Mouse (Mus musculus) bone marrow, adult 2 months (tissue): Measurements from ENCODE around the gene Ccdc149. TPM values are rescaled to one million over a fixed set of nuclear protein-coding genes. Genes with fewer than 3 reads are reported as not detected.

ENCODE experiments used
- H3K27ac ChIP-seq: fragments of 200-500 bp; 2 replicates; pipeline ENCODE4 v1.5.1; 2012; ENCODE audit warnings: low read depth, mild to moderate bottlenecking, control low read depth, inconsistent platforms, low read length; ENCODE audit not compliant: control insufficient read depth, poor library complexity, insufficient read depth
- H3K4me1 ChIP-seq: fragments of 200-500 bp; 2 replicates; pipeline ENCODE4 v1.6.1; 2011; ENCODE audit warnings: low read length; ENCODE audit not compliant: control insufficient read depth, insufficient read depth
- H3K4me3 ChIP-seq: fragments of 200-500 bp; replicated peaks from 2 replicates; pipeline ENCODE3; 2011; ENCODE audit warnings: mild to moderate bottlenecking, low read depth, low read length, control low read depth; ENCODE audit not compliant: control insufficient read depth
- CTCF ChIP-seq: fragments of 200-500 bp; IDR thresholded peaks from 2 replicates; pipeline ENCODE4 v1.5.1; 2011; ENCODE audit warnings: low read length, control low read depth; ENCODE audit not compliant: control insufficient read depth, insufficient read depth
- POLR2A ChIP-seq: fragments of 200-500 bp; IDR thresholded peaks from 2 replicates; pipeline ENCODE4 v1.6.1; 2011; ENCODE audit warnings: low read depth, mild to moderate bottlenecking, control low read depth, low read length, borderline replicate concordance; ENCODE audit not compliant: control insufficient read depth
- WGBS: fragments of 180-500 bp; shearing (Covaris S2); methylation state at CpG from one replicate; pipeline ENCODE4 v1.1.7; 2018; 5-methylcytosine and 5-hydroxymethylcytosine counted together
- polyA plus RNA-seq: library from polyadenylated mRNA; stranded (reverse); fragments of >200 nt; gene quantifications from 2 replicates; pipeline ENCODE4 v1.2.4, GENCODE M21; 2011; ENCODE audit warnings: low replicate concordance; ENCODE audit not compliant: missing spikeins, insufficient read depth, insufficient read length

The Ccdc149 gene
- polyA plus RNA-seq, 1 experiment: not detected

DNA sequence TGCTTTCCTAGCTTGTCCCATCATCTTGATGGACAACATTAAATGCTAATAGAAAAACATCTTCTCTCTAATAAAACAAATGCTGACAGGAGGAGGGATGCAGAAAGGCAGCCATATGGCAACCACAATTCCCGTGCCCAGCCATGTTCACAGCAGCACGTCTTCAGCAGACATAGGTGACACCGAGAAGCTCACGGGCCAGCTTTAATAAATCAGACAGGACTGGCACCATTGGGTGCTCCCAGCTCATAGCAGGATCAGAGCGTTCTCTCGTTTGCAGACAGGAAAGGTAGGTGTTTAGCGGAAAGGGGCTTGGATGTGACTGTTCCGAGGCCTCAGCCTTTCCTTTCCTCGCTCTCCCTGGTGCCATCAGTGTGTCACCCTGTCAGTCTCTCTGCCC is 95.5 kb downstream of the Ccdc149 start:
- TF ChIP-seq POLR2A (no peak), CTCF (no peak)
- 90% methylated on average over 9 of the region's 9 CpGs for WGBS
- no peak overlapping the region for H3K4me3 ChIP-seq

DNA sequence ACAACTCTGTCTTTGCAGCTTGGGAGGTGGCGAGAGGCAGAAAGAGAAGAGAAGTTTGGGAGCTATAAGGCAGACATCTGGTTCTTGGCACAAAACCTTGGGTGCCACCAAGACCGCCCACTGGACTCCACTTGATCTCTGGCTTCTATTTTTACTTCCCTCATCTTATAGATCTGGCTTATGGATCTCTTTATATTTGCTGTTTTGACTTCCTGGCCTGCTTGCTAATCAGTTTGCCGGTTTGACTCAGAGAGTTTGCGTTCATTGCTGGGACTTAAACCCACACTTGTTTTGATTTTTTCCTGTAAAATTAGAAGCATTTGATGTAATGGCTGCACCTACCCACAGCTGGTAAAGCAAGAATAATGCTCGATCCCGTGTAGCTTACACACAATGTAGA is 100.4 kb downstream of the Ccdc149 start:
- no peaks in the 10 kb centered on the region for H3K4me1 ChIP-seq
- no peak overlapping the region for H3K27ac ChIP-seq
- WGBS: 87% methylated on average over 6 of the region's 6 CpGs
- H3K4me3 ChIP-seq: no peak overlapping the region
- no peak for TF ChIP-seq CTCF
- no peak for TF ChIP-seq POLR2A

More for the DNA sequence above, 95.5 kb downstream of the Ccdc149 start:
- no peaks in the 10 kb centered on the region for H3K4me1 ChIP-seq
- H3K27ac ChIP-seq: no peak overlapping the region

DNA sequence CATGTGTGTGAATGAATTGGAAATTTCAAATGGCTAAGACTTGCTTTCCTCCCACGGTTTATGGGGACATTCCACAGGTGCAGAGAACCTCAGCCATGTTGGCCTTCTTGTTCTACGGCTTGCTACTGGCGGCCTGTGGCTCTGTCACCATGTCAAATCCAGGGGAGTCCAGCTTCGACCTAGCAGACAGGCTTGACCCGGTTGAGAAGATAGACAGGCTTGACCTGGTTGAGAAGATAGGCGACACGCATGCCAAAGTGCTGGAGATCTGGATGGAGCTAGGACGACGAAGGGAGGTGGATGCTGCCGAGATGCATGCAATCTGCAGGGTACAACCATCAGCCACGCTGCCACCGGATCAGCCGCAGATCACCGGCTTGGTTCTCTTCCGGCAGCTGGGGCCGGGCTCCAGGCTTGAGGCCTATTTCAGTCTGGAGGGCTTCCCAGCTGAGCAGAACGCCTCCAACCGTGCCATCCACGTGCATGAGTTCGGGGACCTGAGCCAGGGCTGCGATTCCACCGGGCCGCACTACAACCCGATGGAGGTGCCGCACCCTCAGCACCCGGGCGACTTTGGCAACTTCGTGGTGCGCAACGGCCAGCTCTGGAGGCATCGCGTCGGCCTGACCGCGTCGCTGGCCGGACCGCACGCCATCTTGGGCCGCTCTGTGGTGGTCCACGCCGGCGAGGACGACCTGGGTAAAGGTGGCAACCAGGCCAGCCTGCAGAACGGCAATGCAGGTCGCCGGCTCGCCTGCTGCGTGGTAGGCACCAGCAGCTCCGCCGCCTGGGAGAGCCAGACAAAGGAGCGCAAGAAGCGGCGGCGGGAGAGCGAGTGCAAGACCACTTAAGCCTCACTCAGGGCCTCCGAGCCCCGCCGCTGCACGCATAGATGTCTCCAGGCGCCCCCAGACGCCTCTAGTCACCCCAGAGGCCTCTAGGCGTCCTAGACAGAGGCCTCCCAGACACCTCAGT is 103.2 kb downstream of the Ccdc149 start:
- H3K27ac ChIP-seq: no peak overlapping the region
- H3K4me1 ChIP-seq: no peaks in the 10 kb centered on the region
- no peak overlapping the region for H3K4me3 ChIP-seq
- 62% methylated on average over 63 of the region's 63 CpGs for WGBS
- TF ChIP-seq CTCF (no peak), POLR2A (no peak)

DNA sequence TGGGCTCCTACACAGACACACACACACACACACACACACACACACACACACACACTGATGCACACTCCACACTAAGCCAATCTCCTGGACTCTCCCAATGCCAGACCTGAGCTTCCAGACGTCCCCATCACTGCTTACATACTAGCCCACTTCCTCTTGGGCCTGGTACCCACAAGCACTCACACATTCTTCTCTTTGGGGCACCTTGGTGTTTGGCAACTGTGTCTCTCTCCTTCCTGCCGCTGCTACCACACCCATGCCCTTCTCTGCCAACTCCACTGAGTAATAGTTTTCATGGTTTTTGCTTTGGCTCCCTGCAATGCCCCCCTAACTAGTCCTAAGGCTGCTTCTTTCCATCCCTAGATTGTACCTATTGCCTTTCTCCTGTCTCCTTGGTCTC is 104.7 kb downstream of the Ccdc149 start:
- Histone ChIP-seq H3K4me3 (no peak overlapping the region), H3K4me1 (no peaks in the 10 kb centered on the region), H3K27ac (no peak overlapping the region)
- WGBS: 22% methylated on average over 2 of the region's 2 CpGs
- no peak for TF ChIP-seq POLR2A
- no peak for TF ChIP-seq CTCF

DNA sequence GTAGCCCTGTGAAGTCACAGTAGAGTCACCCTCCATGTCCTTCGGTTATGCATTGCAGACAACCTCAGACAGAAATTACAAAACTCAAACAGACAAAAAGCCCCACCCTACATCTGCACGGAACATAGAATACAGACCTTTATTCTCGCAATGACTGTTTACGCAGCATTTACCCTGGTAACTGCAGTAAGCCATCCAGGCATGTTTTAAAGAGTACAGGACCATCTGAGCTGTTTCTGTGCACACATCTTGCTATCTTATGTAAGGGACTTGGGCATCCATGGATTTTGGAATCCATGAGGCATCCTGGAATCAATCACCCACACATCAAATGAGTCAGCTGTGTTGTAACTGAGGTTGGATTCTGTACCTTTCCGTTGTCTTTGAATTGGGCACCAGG is 105.4 kb downstream of the Ccdc149 start:
- Histone ChIP-seq H3K4me1 (no peaks in the 10 kb centered on the region), H3K27ac (no peak overlapping the region), H3K4me3 (no peak overlapping the region)
- 78% methylated on average over 5 of the region's 5 CpGs for WGBS
- no peak for TF ChIP-seq CTCF
- TF ChIP-seq POLR2A: no peak

DNA sequence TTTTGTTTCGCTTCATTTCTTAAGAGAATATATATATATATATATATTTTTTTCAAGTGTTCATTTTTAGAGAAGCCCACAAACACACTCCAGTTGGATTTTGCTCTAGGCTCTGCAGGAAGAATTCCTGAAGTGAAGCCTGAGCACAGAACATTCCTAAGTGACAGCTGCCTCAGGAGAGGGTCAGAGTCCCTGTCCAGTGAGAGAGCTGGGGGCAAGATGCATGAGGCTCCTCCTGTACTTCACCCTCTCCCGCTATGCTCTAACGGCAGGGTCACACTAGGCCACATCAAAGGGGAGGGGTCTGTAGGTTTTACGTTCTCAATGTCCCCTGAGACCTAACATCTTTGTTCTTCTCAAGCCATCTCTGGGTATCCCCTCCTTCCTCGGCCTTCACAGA is 106.8 kb downstream of the Ccdc149 start:
- no peak overlapping the region for H3K27ac ChIP-seq
- no peaks in the 10 kb centered on the region for H3K4me1 ChIP-seq
- WGBS: 64% methylated on average over 5 of the region's 5 CpGs
- TF ChIP-seq CTCF (no peak), POLR2A (no peak)
- H3K4me3 ChIP-seq: no peak overlapping the region

DNA sequence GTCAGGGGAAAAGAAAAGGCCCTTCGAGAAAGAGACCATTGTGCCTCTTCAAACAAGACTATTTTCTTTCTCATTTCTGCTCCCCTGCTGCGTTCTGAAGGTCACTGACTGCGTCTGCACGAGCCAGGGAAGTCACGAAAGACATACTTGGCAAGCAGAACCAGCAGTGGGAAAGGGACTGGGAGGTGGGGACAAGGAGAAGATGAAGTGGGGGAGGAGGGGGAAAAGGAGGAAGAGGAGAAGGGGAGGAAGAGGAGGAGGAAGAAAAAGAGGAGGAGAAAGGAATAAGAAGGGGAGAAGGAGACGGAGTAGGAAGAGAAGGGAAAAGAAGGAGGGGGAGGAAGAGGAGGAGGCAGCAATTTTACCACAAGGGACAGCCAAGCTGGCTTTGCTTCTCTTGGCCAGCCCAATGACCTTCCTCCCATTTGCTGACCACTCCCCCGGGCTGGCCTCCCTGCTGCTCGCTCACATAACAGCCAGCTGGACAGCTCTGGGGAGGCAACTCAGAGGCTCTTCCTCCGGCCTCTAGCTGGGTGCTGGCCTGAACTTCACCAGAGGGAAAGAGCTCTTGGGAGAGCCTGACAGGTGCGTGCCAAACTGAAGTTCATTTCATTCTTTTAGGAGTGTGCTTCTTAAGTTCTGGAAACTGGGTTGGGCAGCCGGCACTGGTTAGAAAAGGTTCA is 107.7 kb downstream of the Ccdc149 start, which contains the start of gene Sod3:
Gene Sod3 (plus strand): TSS at position 324 of the 683 bp plus-strand sequence.
- WGBS: 46% methylated on average over 11 of the region's 11 CpGs
- no peak for TF ChIP-seq POLR2A
- no peak for TF ChIP-seq CTCF
- no peak within 1 kb of the TSS for H3K27ac ChIP-seq
- no peak within 1 kb of the TSS for H3K4me3 ChIP-seq
- no peaks in the 10 kb centered on the region for H3K4me1 ChIP-seq

DNA sequence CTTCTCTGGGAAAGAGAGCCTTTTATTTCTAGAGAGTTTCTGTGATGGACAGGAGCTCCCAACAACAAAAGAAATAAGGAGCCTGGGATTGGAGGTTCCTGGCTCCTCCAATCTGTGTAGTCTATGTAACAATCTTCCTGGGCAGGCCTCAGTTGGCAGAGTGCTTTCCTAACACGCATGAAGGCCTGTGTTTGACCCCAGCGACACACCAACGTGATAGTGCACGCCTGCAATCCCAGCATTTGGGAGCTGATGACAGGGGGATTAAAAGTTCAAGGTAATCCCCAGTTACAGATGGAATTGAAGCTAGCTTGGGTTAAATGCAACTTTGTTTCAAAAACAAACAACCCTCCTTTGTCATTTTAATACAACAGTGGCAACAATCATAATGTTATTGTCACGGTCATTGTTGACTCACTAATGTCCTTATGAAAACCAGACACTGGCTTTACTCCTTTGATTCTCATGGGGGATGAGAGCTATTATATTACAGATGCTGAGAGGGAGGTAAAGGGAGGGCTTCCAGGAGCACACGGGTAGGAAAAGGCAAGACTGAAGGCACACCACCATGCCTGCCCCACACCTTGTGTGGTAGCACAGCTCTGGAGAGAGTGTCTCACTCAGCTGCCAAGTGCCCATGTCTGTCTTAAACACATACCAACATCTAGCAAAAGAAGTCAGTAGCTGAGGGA is 108.4 kb downstream of the Ccdc149 start:
- Histone ChIP-seq H3K27ac (no peak overlapping the region), H3K4me3 (no peak overlapping the region), H3K4me1 (no peaks in the 10 kb centered on the region)
- 75% methylated on average over 6 of the region's 6 CpGs for WGBS
- TF ChIP-seq POLR2A: no peak
- no peak for TF ChIP-seq CTCF
